Mouse (Mus musculus): ENCODE data around the gene Fam84b.

DNA sequence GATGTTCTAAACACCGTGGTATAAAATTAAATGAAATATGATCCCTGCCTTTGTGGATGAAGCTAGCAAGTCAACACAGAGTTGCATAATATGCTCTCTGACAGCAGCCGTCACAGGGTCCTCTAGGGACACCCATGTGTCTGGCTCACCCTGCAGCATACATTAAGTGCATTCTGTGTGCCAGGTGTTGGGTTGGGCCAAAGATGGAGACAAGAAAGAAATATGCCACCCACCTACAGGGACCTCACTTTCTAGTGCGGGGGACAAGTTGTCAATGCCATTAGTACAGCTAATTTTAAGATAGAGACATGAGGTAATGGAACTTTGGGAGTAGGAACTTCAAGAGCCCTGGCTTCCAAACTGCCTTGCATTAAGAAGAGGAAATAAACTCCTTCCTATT lies 4.9 kb downstream of the Fam84b start:
- TF ChIP-seq CTCF (IDR thresholded peaks at IDR 0.05; ENCODE audit: borderline replicate concordance, control insufficient read depth, extremely low read depth, insufficient read depth, low read length, poor library complexity) = no peak
- TF ChIP-seq POLR2A (IDR thresholded peaks at IDR 0.05; ENCODE audit: control insufficient read depth, extremely low read depth, insufficient read depth, low read length, poor library complexity) = no peak
